Mouse (Mus musculus): ENCODE data around the gene Bglap.

GRCm38 (mm10) chr3:88403522-88404230 lies 19.4 kb upstream of the Bglap start:
- TF ChIP-seq GATA1 (IDR thresholded peaks at IDR 0.05; ENCODE audit: borderline replicate concordance, low read length): no peak
- no peak for TF ChIP-seq FLI1 (IDR thresholded peaks at IDR 0.05; ENCODE audit: low read length)
